Mouse (Mus musculus) heart, adult 9 months (tissue): ENCODE data around the gene Stard8.
"Not testable (repeated sequence)": the region's sequence is repeated elsewhere in the genome, so short reads cannot be mapped to it uniquely, and the experiment has no call there.

Source experiments
- DNase-seq, 2 experiments: peaks; one replicate each; pipeline ENCODE4 v3.0.0; 2022; ENCODE audit warnings: low spot score in 2 of 2

Stard8 gene

DNA sequence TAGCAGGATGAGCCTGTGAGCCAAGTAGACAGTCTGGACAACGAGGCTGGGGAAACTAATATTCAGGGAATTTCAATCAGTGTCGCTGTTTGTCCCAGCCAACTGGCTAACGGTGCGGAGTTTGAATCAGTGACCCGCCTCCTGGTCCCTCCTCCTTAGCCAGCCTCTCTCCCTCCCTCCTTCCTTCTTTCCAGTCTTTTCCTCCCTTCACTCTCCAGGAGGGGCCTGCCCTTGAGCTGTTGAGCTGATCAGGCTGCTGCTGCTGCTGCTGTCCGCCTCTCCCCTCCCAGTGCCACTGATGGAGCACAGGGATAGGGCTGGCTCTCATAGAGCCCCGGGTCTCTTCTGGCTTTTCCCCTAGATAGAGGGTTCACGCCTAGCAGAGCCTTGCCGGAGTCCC is at the start of gene Stard8:
TSS of gene Stard8 (plus strand) at position 203 of the 400 bp plus-strand sequence.
- DNase-seq = peak in 1 of 2 experiments; percentile 37

- DNase-seq = no peak
Measured at GRCm38 (mm10) chrX:98953941-98954340, 49.1 kb upstream of the Stard8 start.

- no peak for DNase-seq
Measured at GRCm38 (mm10) chrX:98958287-98958686, 44.8 kb upstream of the Stard8 start.

DNA sequence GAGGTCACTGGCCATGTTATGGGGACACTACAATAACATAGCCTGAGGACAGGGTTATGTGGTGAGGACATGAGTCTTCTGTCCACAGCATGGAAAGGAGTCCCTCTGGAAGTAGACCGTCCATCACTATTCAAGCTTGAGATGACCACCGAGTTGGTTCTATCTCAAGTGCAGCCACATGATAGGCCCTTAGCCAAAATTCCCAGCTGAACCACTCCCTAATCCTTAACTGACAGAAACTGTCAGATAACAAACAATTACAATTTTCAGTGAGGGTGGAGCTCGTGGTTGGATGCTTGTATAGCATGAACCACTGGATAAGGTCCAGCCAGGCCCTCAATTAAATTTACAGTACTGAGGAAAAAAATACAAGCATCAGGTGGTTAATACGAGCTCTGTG is 44.0 kb upstream of the Stard8 start:
- DNase-seq = no peak

DNA sequence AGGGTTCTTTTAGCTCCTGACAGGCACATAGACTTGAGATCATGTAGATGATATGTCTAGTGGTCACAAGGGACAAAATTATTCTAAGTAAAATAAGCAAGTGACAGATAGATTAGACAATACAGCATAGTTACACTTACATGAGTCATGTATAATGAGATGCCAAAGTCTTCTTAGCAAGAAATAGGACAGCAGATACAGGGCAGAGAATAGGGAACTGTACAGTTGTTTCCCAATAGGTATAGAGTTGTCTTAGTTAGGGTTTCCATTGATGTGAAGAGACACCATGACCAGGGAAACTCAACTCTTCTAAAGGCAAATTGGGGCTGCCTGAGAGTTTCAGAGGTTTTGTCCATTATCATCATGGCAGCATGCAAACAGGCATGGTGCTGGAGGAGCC is 39.3 kb upstream of the Stard8 start:
- DNase-seq = no peak

- DNase-seq = no peak
Measured at GRCm38 (mm10) chrX:98964513-98964912, 38.5 kb upstream of the Stard8 start.

GRCm38 (mm10) chrX:98986611-98987010 is 16.4 kb upstream of the Stard8 start:
- DNase-seq = not testable (repeated sequence)

- DNase-seq = peak; percentile 30 to 54
Measured at GRCm38 (mm10) chrX:98989574-98989973, 13.5 kb upstream of the Stard8 start.

DNA sequence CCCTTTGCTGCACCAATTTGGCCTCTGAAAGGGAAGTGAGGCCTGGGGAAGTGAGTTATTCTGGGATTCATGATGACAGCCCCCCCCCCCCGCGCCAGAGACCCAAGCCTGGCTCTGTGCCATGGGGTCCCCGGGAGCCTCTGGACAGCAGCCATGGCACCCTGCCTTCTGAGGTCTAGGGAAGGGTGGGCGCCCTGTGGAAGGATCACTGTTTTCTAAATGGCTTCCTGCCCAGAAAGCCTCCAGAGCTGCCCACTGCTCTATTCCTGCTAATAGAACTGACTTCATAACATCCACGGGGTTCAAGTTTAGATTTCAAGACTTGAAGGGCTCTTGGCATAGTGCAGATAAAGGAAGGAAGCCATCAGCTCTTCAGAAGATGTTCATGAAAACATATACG is 983 bp upstream of the Stard8 start:
- no peak for DNase-seq

- peak in 1 of 2 experiments; percentile 19 for DNase-seq
Measured at GRCm38 (mm10) chrX:99010581-99010980, 7.5 kb downstream of the Stard8 start.

GRCm38 (mm10) chrX:99011281-99011680 is 8.2 kb downstream of the Stard8 start:
- no peak for DNase-seq

DNA sequence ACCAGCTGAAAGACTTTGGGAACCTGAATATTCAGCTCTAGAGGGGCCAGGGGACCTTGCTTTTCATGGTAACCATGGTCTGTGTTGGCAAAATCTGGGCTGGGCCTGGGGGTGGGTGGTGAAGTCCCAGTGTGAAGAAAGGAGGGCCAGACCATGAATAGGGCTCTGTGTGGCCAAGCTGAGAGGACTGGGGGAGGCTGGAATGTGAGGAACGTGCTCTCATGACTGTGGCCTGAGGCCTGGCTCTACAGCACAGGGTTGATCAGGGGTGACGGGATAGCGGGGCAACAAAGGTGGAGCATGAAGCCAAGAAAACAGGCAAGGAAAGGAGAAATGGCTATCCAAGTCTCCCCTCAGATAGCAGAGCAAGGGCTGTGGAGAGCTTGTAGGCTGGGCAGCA is 9.4 kb downstream of the Stard8 start:
- no peak for DNase-seq

DNA sequence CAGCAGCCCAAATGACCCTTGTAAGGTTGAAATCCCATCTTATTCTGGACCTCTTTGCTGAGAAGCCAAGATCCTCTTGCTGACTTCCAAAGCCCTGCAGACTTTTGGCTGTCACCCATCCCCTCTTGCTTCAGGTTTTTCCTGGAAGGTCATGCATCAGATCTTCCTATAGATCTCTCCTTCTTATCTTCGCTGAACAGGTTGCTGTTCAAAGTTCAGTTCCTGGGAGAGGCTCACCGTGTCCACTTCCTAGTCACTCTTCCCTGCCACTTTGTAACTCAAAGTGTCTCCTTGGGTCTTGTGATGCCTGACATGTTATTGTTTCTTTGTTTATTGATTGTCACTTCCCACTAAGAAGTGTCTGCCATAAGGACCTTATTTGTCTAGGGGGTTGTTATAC is 12.7 kb downstream of the Stard8 start:
- no peak for DNase-seq

- DNase-seq = no peak
Measured at GRCm38 (mm10) chrX:99016987-99017386, 13.9 kb downstream of the Stard8 start.

GRCm38 (mm10) chrX:99017874-99018273 is 14.8 kb downstream of the Stard8 start:
- peak; percentile 12 to 58 for DNase-seq

GRCm38 (mm10) chrX:99019303-99019702 is 16.3 kb downstream of the Stard8 start:
- no peak for DNase-seq

DNA sequence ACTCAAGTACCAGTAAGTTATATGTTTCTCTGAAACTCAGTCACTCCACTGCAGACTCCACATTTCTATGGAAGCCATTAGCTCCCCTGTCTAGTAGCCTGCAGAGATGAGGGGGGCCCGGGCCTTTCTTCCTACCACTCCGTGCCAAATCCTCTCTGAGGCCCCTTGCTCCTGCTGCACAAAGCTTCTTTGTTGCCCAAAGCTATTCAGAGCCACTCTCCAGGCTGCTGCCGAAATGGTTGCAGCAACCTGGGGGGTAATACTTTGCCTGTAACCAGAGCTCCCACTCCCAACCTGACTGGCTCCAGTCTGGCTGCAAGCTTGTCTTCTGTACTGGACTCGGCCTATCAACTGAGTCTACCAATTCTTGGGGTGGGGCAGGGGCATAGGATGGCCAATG is 17.2 kb downstream of the Stard8 start:
- DNase-seq = no peak

DNA sequence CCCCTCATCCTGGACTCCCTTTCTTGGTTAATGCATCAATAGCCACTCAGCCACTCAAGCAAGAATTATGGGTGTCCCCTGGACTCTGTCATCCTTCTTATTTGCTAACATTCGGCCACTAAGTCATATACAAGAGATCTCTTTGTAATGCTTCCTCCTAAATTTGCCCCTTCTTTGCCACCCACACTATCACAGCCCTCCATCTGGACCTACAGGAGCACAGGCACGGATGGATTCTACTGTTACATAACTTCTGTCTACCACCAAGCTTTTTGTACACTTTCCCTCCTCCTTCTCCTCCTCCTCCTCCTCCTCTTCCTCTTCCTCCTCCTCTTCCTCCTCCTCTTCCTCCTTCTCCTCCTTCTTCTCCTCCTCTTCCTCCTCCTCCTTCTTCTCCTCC is 18.5 kb downstream of the Stard8 start:
- DNase-seq = no peak

- no peak for DNase-seq
Measured at GRCm38 (mm10) chrX:99023951-99024350, 20.9 kb downstream of the Stard8 start.

- DNase-seq = no peak
Measured at GRCm38 (mm10) chrX:99035407-99035806, 32.4 kb downstream of the Stard8 start.

DNA sequence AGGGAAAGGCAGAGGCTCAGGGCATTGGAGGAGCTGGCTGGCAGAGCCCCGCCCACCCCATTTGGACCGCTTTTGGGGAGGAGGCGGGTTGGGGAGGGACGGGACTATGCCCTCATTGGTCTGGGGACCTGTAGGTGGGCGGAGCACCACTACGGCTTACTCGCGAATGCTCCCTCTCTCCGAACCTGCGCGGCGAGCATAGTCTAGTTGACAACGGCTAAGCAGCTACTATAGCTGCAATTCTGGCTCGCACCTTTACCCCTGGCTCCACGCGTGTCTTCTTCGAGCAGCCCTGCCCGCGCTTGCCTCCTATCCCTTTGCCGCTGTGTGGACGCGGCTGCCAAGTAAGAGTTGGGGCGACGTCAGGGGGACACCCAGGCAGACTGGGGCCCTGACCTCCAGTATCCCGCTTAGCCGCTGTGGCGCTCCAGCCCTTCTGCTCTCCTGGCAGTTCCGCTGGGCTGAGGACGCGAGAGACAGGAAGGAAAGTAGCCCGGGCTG is 39.5 kb downstream of the Stard8 start:
- DNase-seq = peak; percentile 87

DNA sequence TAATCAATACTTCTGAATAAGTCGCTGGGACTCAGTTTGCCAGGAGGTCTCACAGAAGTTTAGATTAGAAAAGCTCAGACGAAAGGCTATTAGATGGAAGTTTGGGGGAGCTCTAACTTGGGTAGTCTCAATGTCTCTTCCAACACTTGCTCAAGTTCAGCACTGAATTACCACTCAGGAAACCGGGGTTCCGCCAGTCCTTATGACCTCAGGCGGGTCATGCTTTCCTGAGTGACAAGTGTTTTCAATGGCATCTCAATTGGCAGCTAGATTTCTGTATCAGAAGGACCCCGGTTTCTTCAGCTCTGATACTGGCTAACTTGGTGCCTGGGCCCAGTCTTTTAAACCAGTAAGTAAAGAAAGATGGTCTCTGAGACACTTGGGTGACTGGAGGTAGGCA is 40.2 kb downstream of the Stard8 start:
- DNase-seq = no peak

GRCm38 (mm10) chrX:99043739-99044138 is 40.7 kb downstream of the Stard8 start:
- DNase-seq = no peak

GRCm38 (mm10) chrX:99045315-99045714 is 42.3 kb downstream of the Stard8 start:
- DNase-seq = no peak
